Mouse (Mus musculus): ENCODE data around the gene Tnrc18. TPM values are rescaled to one million over a fixed set of nuclear protein-coding genes. Genes with fewer than 3 reads are reported as not detected.

Tnrc18 gene
- total and polyA plus RNA-seq, 3 experiments, result 0.71 to 7.7 (median 5.2) TPM

- peaks cover 23% of the 10 kb centered on the region for H3K27me3 ChIP-seq (replicated peaks)
- DNase-seq (ENCODE audit: extremely low read depth), result no peak
- no peak overlapping the region for H3K4me2 ChIP-seq (ENCODE audit: insufficient read depth, low read depth, poor library complexity, severe bottlenecking)
- H3K79me2 ChIP-seq (replicated peaks; ENCODE audit: control insufficient read depth, extremely low read depth, insufficient read depth, poor library complexity, severe bottlenecking), result no peaks in the 10 kb centered on the region
- peaks cover 15 to 34% of the 10 kb centered on the region in 2 experiments for H3K36me3 ChIP-seq (replicated peaks in 1 of 2; ENCODE audit: control insufficient read depth in 1 of 2, insufficient read depth in 1 of 2, low read length in 1 of 2)
- peaks cover 2% of the 10 kb centered on the region for H3K9me3 ChIP-seq (replicated peaks; ENCODE audit: low read length)
- H3K9ac ChIP-seq (ENCODE audit: insufficient read depth, low read depth), result no peak overlapping the region
- in situ Hi-C loops (cut with MboI; ENCODE audit: low pct_ligation_motif_present, low pct_unique_long_range_greater_than_20kb, low sequenced_read_pairs) (loop anchor here (25.0 kb wide), 1 partner anchor 137 kb away; no protein-coding TSS in a partner anchor), dilution Hi-C loops (cut with MboI; ENCODE audit: extremely low pct_ligation_motif_present, extremely low pct_unique_long_range_greater_than_20kb, low sequenced_read_pairs) (no loop called here)
- H3K4me3 ChIP-seq (replicated peaks in 1 of 3; ENCODE audit: low read depth in 2 of 3, low read length in 2 of 3, poor library complexity in 1 of 3), result no peak overlapping the region
- no peak overlapping the region for H3K27ac ChIP-seq (ENCODE audit: insufficient read depth, low read depth)
- peaks cover 0 to 6% of the 10 kb centered on the region in 2 experiments; a peak in 2 of 4 replicates for H3K4me1 ChIP-seq (ENCODE audit: control insufficient read depth in 1 of 2, insufficient read depth in 2 of 2)
- no peak for TF ChIP-seq SMC3 (IDR thresholded peaks at IDR 0.05; ENCODE audit: low read depth, low read length)
Observed at GRCm38 (mm10) chr5:142724265-142724664, 93.2 kb downstream of the Tnrc18 start.

- Histone ChIP-seq H3K27me3 (replicated peaks) (peaks cover 25% of the 10 kb centered on the region), H3K4me2 (ENCODE audit: insufficient read depth, low read depth, poor library complexity, severe bottlenecking) (peak overlapping the region; percentile 60), H3K9me3 (replicated peaks; ENCODE audit: low read length) (peaks cover 2% of the 10 kb centered on the region), H3K27ac (ENCODE audit: insufficient read depth, low read depth) (no peak overlapping the region), H3K4me1 (ENCODE audit: control insufficient read depth in 1 of 2, insufficient read depth in 2 of 2) (peaks cover 0 to 6% of the 10 kb centered on the region in 2 experiments; a peak in 2 of 4 replicates), H3K36me3 (replicated peaks in 1 of 2; ENCODE audit: control insufficient read depth in 1 of 2, insufficient read depth in 1 of 2, low read length in 1 of 2) (peaks cover 12 to 28% of the 10 kb centered on the region in 2 experiments), H3K9ac (ENCODE audit: insufficient read depth, low read depth) (no peak overlapping the region), H3K79me2 (replicated peaks; ENCODE audit: control insufficient read depth, extremely low read depth, insufficient read depth, poor library complexity, severe bottlenecking) (no peaks in the 10 kb centered on the region), H3K4me3 (replicated peaks in 1 of 3; ENCODE audit: low read depth in 2 of 3, low read length in 2 of 3, poor library complexity in 1 of 3) (peak overlapping the region in 1 of 3 experiments; percentile 12)
- TF ChIP-seq RAD21 (IDR thresholded peaks at IDR 0.05; ENCODE audit: low read depth, low read length), result peak; percentile 70
- TF ChIP-seq CHD2 (IDR thresholded peaks at IDR 0.05; ENCODE audit: low read length), result peak; percentile 20
- TF ChIP-seq POLR2A (IDR thresholded peaks at IDR 0.05; ENCODE audit: low read depth, low read length), result no peak
- no peak for TF ChIP-seq MXI1 (IDR thresholded peaks at IDR 0.05; ENCODE audit: low read depth, low read length)
- peak; percentile 86 to 99 for TF ChIP-seq CTCF (conservative IDR thresholded peaks at IDR 0.05 in 1 of 2, IDR thresholded peaks at IDR 0.05 in 1 of 2; ENCODE audit: low read depth in 2 of 2, low read length in 2 of 2)
- TF ChIP-seq ETS1 (conservative IDR thresholded peaks at IDR 0.05; ENCODE audit: low read depth, low read length), result no peak
- no peak for TF ChIP-seq E2F4 (IDR thresholded peaks at IDR 0.05; ENCODE audit: insufficient replicate concordance, low read depth, low read length)
- TF ChIP-seq ZMIZ1 (IDR thresholded peaks at IDR 0.05; ENCODE audit: low read depth, low read length), result no peak
- TF ChIP-seq MAZ (IDR thresholded peaks at IDR 0.05; ENCODE audit: low read depth, low read length), result 0 out of 2 replicates have a peak, but pooled peaks have one; percentile 36
- peak; percentile 75 for TF ChIP-seq ELF1 (IDR thresholded peaks at IDR 0.05; ENCODE audit: low read depth, low read length)
- TF ChIP-seq SMC3 (IDR thresholded peaks at IDR 0.05; ENCODE audit: low read depth, low read length), result peak; percentile 81
- no peak for TF ChIP-seq GABPA (IDR thresholded peaks at IDR 0.05; ENCODE audit: insufficient replicate concordance, low read depth, low read length)
- TF ChIP-seq USF1 (IDR thresholded peaks at IDR 0.05; ENCODE audit: low read depth, low read length), result no peak
- TF ChIP-seq NELFE (IDR thresholded peaks at IDR 0.05; ENCODE audit: low read depth, low read length), result no peak; the same call in 1 of the 2 replicates
- TF ChIP-seq POLR2AphosphoS2 (IDR thresholded peaks at IDR 0.05; ENCODE audit: low read depth, low read length), result peak; percentile 72; the same call in 1 of the 2 replicates
- no peak for TF ChIP-seq MEF2A (IDR thresholded peaks at IDR 0.05; ENCODE audit: borderline replicate concordance, low read depth, low read length)
- no peak for TF ChIP-seq ZKSCAN1 (IDR thresholded peaks at IDR 0.05; ENCODE audit: borderline replicate concordance, low read depth, low read length)
- TF ChIP-seq KAT2A (IDR thresholded peaks at IDR 0.05; ENCODE audit: insufficient replicate concordance, low read length), result no peak
- no peak for TF ChIP-seq JUND (conservative IDR thresholded peaks at IDR 0.05; ENCODE audit: low read depth, low read length)
- TF ChIP-seq HCFC1 (IDR thresholded peaks at IDR 0.05; ENCODE audit: low read depth, low read length), result 0 out of 2 replicates have a peak, but pooled peaks have one; percentile 18
- DNase-seq (ENCODE audit: extremely low read depth), result peak; percentile 78
- in situ Hi-C loops (cut with MboI; ENCODE audit: low pct_ligation_motif_present, low pct_unique_long_range_greater_than_20kb, low sequenced_read_pairs) (loop anchor here (25.0 kb wide), 1 partner anchor 136 kb away; no protein-coding TSS in a partner anchor), dilution Hi-C loops (cut with MboI; ENCODE audit: extremely low pct_ligation_motif_present, extremely low pct_unique_long_range_greater_than_20kb, low sequenced_read_pairs) (no loop called here)
Observed at GRCm38 (mm10) chr5:142723520-142724133, 93.8 kb downstream of the Tnrc18 start.

Measured in CH12.LX (cell line).